9 mouse cellular contexts compared by ENCODE assay signal in genomic region chr7:80667190-80667589, GRCm38 (mm10). TPM values are rescaled to one million over a fixed set of nuclear protein-coding genes. Genes with fewer than 3 reads are reported as not detected.
A peak's percentile ranks its signal among the peaks of the same experiment; 100 is the strongest.
DNase-seq lines count a peak whose midpoint lies in the region; ATAC-seq and TF ChIP-seq lines count a peak whose summit lies in the region.
"Had no signal": no experiment of that assay in that cellular context is flagged by ENCODE, and none has a peak within 500 bp of the region (broad histone marks: within the 10 kb centered on the region; RNA-seq: fewer than 3 reads in every experiment).

No protein-coding gene starts in this region.

- intact Hi-C loops in heart, adult 2 months (cut with DNase I): no loop called here
- intact Hi-C loops in heart, postnatal 36 days (cut with DNase I): no loop called here

- TF ChIP-seq EP300 in heart, adult 2 months (IDR thresholded peaks at IDR 0.05; ENCODE audit: insufficient read depth, low read depth, low read length): no peak
- peak; percentile 57; the same call in 1 of the 2 replicates for TF ChIP-seq EP300 in liver, embryonic 14.5 days (IDR thresholded peaks at IDR 0.05; ENCODE audit: low read depth)

- TF ChIP-seq POLR2A in heart, adult 2 months (IDR thresholded peaks at IDR 0.05; ENCODE audit: insufficient read depth, low read depth, low read length): no peak

- TF ChIP-seq CTCF in heart, adult 2 months (IDR thresholded peaks at IDR 0.05): no peak
- no peak for TF ChIP-seq CTCF in intestine, postnatal 0 days (IDR thresholded peaks at IDR 0.05; ENCODE audit: low read depth)
- no peak for TF ChIP-seq CTCF in liver, embryonic 14.5 days (IDR thresholded peaks at IDR 0.05; ENCODE audit: low read depth)

- 26% methylated on average over 11 of the region's 11 CpGs for WGBS in heart, adult 2 months
- 19% methylated on average over 11 of the region's 11 CpGs for WGBS in intestine, postnatal 0 days
- WGBS in liver, embryonic 14.5 days (ENCODE audit: insufficient replicate concordance): 3% methylated on average over 11 of the region's 11 CpGs

- peaks cover 14% of the 10 kb centered on the region for H3K4me1 ChIP-seq in heart, adult 2 months (ENCODE audit: control insufficient read depth, insufficient read depth, low read length)
- peaks cover 7% of the 10 kb centered on the region for H3K4me1 ChIP-seq in intestine, postnatal 0 days (replicated peaks; ENCODE audit: control insufficient read depth, insufficient read depth, low read length)
- peaks cover 14 to 41% of the 10 kb centered on the region in 2 experiments for H3K4me1 ChIP-seq in liver, embryonic 14.5 days (replicated peaks; ENCODE audit: control insufficient read depth in 2 of 2, insufficient read depth in 2 of 2, low read length in 1 of 2)

- peak overlapping the region; percentile 6; the same call in 1 of the 2 replicates for H3K4me2 ChIP-seq in intestine, postnatal 0 days (replicated peaks; ENCODE audit: low read depth)
- peak overlapping the region; percentile 21 for H3K4me2 ChIP-seq in liver, embryonic 14.5 days (ENCODE audit: low read depth)

- no peaks in the 10 kb centered on the region for H3K27me3 ChIP-seq in heart, adult 2 months (ENCODE audit: control insufficient read depth, insufficient read depth, low read length)
- no peaks in the 10 kb centered on the region for H3K27me3 ChIP-seq in intestine, postnatal 0 days (replicated peaks; ENCODE audit: control insufficient read depth, insufficient read depth, low read length)
- no peaks in the 10 kb centered on the region for H3K27me3 ChIP-seq in liver, embryonic 14.5 days (ENCODE audit: control insufficient read depth, insufficient read depth, low read length)

- H3K36me3 ChIP-seq in heart, adult 2 months (ENCODE audit: control insufficient read depth, insufficient read depth, low read length): peaks cover 2% of the 10 kb centered on the region; the same call in 1 of the 2 replicates
- H3K36me3 ChIP-seq in intestine, postnatal 0 days (ENCODE audit: control insufficient read depth, insufficient read depth): no peaks in the 10 kb centered on the region
- H3K36me3 ChIP-seq in liver, embryonic 14.5 days (replicated peaks; ENCODE audit: control insufficient read depth, insufficient read depth, low read depth): no peaks in the 10 kb centered on the region

- no peak for DNase-seq in heart, adult 2 months
- no peak for DNase-seq in heart, postnatal 36 days
- DNase-seq in CD4-positive, CD25-positive, alpha-beta regulatory T cell, adult 2 months (ENCODE audit: low read depth, low spot score): peak; percentile 45
- DNase-seq in liver, embryonic 14.5 days (ENCODE audit: low read depth in 3 of 3, low spot score in 3 of 3): peak in 2 of 3 experiments; percentile 33 to 39
- no peak for DNase-seq in ovary, postnatal 36 days (ENCODE audit: low spot score)
- no peak for DNase-seq in layer of hippocampus, postnatal 36 days
- no peak for DNase-seq in right cerebral cortex, postnatal 10 days (ENCODE audit: low spot score in 2 of 2)
- DNase-seq: cerebellum, postnatal 25 days had no signal

- ATAC-seq in intestine, postnatal 0 days: no peak
- ATAC-seq in liver, embryonic 14.5 days (ENCODE audit: insufficient read depth): peak; percentile 80

- H3K79me2 ChIP-seq in heart, adult 2 months (replicated peaks; ENCODE audit: control insufficient read depth, insufficient read depth, low read length): no peaks in the 10 kb centered on the region

- H3K9me3 ChIP-seq in intestine, postnatal 0 days (ENCODE audit: control insufficient read depth): no peaks in the 10 kb centered on the region
- no peaks in the 10 kb centered on the region for H3K9me3 ChIP-seq in liver, embryonic 14.5 days (ENCODE audit: control insufficient read depth, low read length)

- H3K4me3 ChIP-seq in heart, adult 2 months: no peak overlapping the region
- H3K4me3 ChIP-seq in intestine, postnatal 0 days (ENCODE audit: low read depth, low read length): no peak overlapping the region
- H3K4me3 ChIP-seq in liver, embryonic 14.5 days (ENCODE audit: insufficient read depth in 1 of 2, low read depth in 2 of 2, low read length in 2 of 2): no peak overlapping the region

- H3K9ac ChIP-seq in heart, adult 2 months (ENCODE audit: low read depth, low read length): peak overlapping the region; percentile 9; the same call in 1 of the 2 replicates
- H3K9ac ChIP-seq in intestine, postnatal 0 days (ENCODE audit: low read depth, low read length): no peak overlapping the region
- peak overlapping the region; percentile 14; the same call in 1 of the 2 replicates for H3K9ac ChIP-seq in liver, embryonic 14.5 days (replicated peaks)

- H3K27ac ChIP-seq in heart, adult 2 months: peak overlapping the region; percentile 87
- H3K27ac ChIP-seq in intestine, postnatal 0 days (ENCODE audit: low read depth, low read length): peak overlapping the region; percentile 10
- H3K27ac ChIP-seq in liver, embryonic 14.5 days: peak overlapping the region; percentile 34

RNA-seq across cellular contexts. Expression of gene Crtc3, which starts 21.5 kb away (rescaled TPM):
- 10 to 100 TPM; 11.0 to 12.9 TPM for total RNA-seq in heart, adult 2 months (2021)
- polyA plus RNA-seq in heart, adult 2 months (2012; rRNA removed): 11.6 and 14.3 TPM in 2 replicates
- 10 to 100 TPM; 12.6 to 14.0 TPM for total RNA-seq in heart, postnatal 36 days (2021)
- 11.5 and 13.8 TPM in 2 replicates for polyA plus RNA-seq in intestine, postnatal 0 days (2015; fragmentation: Nextera tagmentation; extraction: Ambion mirVana)
- 1.7 and 1.9 TPM in 2 replicates for polyA plus RNA-seq in liver, embryonic 14.5 days (2012; rRNA removed)
- polyA plus RNA-seq in liver, embryonic 14.5 days (2014; fragmentation: Nextera tagmentation; extraction: Ambion mirVana): 2.4 and 4.2 TPM in 2 replicates
- total RNA-seq in layer of hippocampus, postnatal 36 days (2021): 10 to 100 TPM; 18.3 to 22.2 TPM

Comparison
In these comparisons a context has a peak if more than half of its experiments do, and no peak if none do; other contexts are left out.
1. DNase-seq: peak in CD4-positive, CD25-positive, alpha-beta regulatory T cell, adult 2 months (single experiment) and liver, embryonic 14.5 days (2 of 3); none in heart, adult 2 months (0 of 2), heart, postnatal 36 days (0 of 2), ovary, postnatal 36 days (single experiment), layer of hippocampus, postnatal 36 days (0 of 2) and right cerebral cortex, postnatal 10 days (0 of 2).
2. H3K27ac ChIP-seq: peak in every context shown above with its lines; median percentile 87 in heart, adult 2 months; 34 in liver, embryonic 14.5 days; 10 in intestine, postnatal 0 days.